Mouse (Mus musculus): ENCODE results near the gene Tcte3. TPM values are rescaled to one million over a fixed set of nuclear protein-coding genes. Genes with fewer than 3 reads are reported as not detected.

Gene Tcte3
- polyA plus RNA-seq (2012; ENCODE audit: low replicate concordance), result 0.96 TPM in 1 of 2 replicates, not detected in the other

DNA sequence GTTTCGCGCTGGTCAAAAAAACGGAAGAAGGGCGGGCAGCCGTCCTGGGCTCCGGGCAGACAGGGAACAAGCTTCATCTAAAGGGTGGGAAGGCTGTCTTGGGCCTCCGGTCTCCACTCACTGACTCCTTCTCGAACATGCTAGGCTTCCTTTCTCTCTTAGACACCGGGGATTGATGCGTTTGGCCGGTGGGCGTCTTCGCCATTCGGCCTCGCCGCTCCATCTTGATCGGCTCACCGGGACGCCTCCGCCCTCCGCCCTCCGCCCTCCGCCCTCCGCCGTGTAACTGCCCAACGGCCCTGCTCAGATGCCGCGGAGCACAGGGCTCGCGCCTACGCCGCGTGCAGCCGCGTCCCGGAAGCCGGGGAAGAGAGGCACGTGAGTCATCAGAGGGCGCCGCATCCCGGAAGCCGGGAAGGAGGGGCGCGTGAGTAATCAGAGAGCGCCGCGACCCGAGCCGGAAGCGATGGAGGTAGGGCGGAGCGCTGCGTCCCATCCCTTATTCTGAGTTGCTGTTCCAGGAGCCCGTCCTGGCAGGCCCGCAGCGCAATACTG, at the start of gene Tcte3, which contains the start of the genes Ermard and Gm3448:
Gene Tcte3 (minus strand): TSS at position 314 of the 555 bp plus-strand sequence.
Gene Ermard (plus strand): TSS at position 34 of the 555 bp plus-strand sequence.
Gene Gm3448 (minus strand): TSS at position 363 of the 555 bp plus-strand sequence.

DNA sequence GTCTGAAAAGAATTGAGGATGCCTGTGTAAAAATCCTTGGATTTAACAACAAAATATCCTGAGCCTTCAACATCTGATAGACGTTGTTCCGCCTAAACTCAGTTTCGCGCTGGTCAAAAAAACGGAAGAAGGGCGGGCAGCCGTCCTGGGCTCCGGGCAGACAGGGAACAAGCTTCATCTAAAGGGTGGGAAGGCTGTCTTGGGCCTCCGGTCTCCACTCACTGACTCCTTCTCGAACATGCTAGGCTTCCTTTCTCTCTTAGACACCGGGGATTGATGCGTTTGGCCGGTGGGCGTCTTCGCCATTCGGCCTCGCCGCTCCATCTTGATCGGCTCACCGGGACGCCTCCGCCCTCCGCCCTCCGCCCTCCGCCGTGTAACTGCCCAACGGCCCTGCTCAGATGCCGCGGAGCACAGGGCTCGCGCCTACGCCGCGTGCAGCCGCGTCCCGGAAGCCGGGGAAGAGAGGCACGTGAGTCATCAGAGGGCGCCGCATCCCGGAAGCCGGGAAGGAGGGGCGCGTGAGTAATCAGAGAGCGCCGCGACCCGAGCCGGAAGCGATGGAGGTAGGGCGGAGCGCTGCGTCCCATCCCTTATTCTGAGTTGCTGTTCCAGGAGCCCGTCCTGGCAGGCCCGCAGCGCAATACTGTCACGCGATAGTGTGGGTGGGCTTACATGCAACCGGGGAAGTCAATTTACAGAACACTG, 31.4 kb downstream of the Tcte3 start, which contains the start of gene Gm3435:
Gene Gm3435 (plus strand): TSS at position 471 of the 708 bp plus-strand sequence.

DNA sequence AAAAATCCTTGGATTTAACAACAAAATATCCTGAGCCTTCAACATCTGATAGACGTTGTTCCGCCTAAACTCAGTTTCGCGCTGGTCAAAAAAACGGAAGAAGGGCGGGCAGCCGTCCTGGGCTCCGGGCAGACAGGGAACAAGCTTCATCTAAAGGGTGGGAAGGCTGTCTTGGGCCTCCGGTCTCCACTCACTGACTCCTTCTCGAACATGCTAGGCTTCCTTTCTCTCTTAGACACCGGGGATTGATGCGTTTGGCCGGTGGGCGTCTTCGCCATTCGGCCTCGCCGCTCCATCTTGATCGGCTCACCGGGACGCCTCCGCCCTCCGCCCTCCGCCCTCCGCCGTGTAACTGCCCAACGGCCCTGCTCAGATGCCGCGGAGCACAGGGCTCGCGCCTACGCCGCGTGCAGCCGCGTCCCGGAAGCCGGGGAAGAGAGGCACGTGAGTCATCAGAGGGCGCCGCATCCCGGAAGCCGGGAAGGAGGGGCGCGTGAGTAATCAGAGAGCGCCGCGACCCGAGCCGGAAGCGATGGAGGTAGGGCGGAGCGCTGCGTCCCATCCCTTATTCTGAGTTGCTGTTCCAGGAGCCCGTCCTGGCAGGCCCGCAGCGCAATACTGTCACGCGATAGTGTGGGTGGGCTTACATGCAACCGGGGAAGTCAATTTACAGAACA, 62.8 kb downstream of the Tcte3 start, which contains the start of the genes 9030025P20Rik and Gm3417:
Gene 9030025P20Rik (plus strand): TSS at position 107 of the 677 bp plus-strand sequence.
Gene Gm3417 (minus strand): TSS at position 429 of the 677 bp plus-strand sequence.

Other genes starting within 250 kb of the Tcte3 start
- 0.74 and 2.6 TPM in 2 replicates for gene Wdr27, start 98.3 kb downstream of the Tcte3 start, polyA plus RNA-seq (2012; ENCODE audit: low replicate concordance)
- 4.5 and 6.3 TPM in 2 replicates for gene 1600012H06Rik, start 98.3 kb downstream of the Tcte3 start, polyA plus RNA-seq (2012; ENCODE audit: low replicate concordance)
- 18.7 and 23.8 TPM in 2 replicates for gene Phf10, start 80.2 kb downstream of the Tcte3 start, polyA plus RNA-seq (2012; ENCODE audit: low replicate concordance)
- gene 9030025P20Rik, start 63.0 kb downstream of the Tcte3 start, polyA plus RNA-seq (2012; ENCODE audit: low replicate concordance), result 6.5 and 6.6 TPM in 2 replicates
- gene Gm3417, start 62.7 kb downstream of the Tcte3 start, polyA plus RNA-seq (2012; ENCODE audit: low replicate concordance), result 3.5 and 6.1 TPM in 2 replicates
- 0.31 and 3.6 TPM in 2 replicates for gene Gm3435, start 31.3 kb downstream of the Tcte3 start, polyA plus RNA-seq (2012; ENCODE audit: low replicate concordance)
- gene Ermard, start 280 bp downstream of the Tcte3 start, polyA plus RNA-seq (2012; ENCODE audit: low replicate concordance), result 5.2 and 6.3 TPM in 2 replicates
- gene Gm3448, start within 50 bp of the Tcte3 start, polyA plus RNA-seq (2012; ENCODE audit: low replicate concordance), result 2.2 and 2.4 TPM in 2 replicates